Mouse (Mus musculus) CH12.LX (cell line): Measurements from ENCODE around the gene Strip1. TPM values are rescaled to one million over a fixed set of nuclear protein-coding genes. Genes with fewer than 3 reads are reported as not detected.

Experiments used
- DNase-seq: peaks from one replicate; pipeline ENCODE4 v3.0.0-alpha.2; 2013; ENCODE audit errors: extremely low read depth
- H3K27ac ChIP-seq: 2 replicates; pipeline ENCODE4 v1.5.1; 2012; ENCODE audit warnings: low read depth, mild to moderate bottlenecking, control low read depth, moderate library complexity; ENCODE audit not compliant: insufficient read depth
- H3K27me3 ChIP-seq: replicated peaks from 2 replicates; pipeline ENCODE3; 2012; ENCODE audit warnings: inconsistent platforms
- H3K36me3 ChIP-seq, 2 experiments: replicated peaks in 1 of 2; 2 replicates each; pipeline versions ENCODE3 to v1.6.1; 2012; ENCODE audit warnings: inconsistent platforms in 1 of 2, low read length in 1 of 2, mild to moderate bottlenecking in 1 of 2, mixed read lengths in 1 of 2, moderate library complexity in 1 of 2; ENCODE audit not compliant: control insufficient read depth in 1 of 2, insufficient read depth in 1 of 2
- H3K4me1 ChIP-seq, 2 experiments: 2 replicates each; pipeline ENCODE4 v1.6.1; 2012; ENCODE audit warnings: inconsistent platforms in 1 of 2, moderate library complexity in 1 of 2; ENCODE audit not compliant: insufficient read depth in 2 of 2, control insufficient read depth in 1 of 2
- H3K4me2 ChIP-seq: 2 replicates; pipeline ENCODE4 v1.6.1; 2012; ENCODE audit warnings: low read depth, mild to moderate bottlenecking, control low read depth; ENCODE audit not compliant: poor library complexity, insufficient read depth, severe bottlenecking
- H3K4me3 ChIP-seq, 3 experiments: fragments of 150-350 bp in 1 of 3; sonication (generic) in 1 of 3; replicated peaks in 1 of 3; 2 replicates each; pipeline versions ENCODE3 to v1.5.1; 2011 to 2012; ENCODE audit warnings: low read depth in 2 of 3, low read length in 2 of 3, mild to moderate bottlenecking in 2 of 3, moderate library complexity in 2 of 3, control low read depth in 1 of 3, improper control_type of control experiment in 1 of 3, inconsistent platforms in 1 of 3, mixed read lengths in 1 of 3; ENCODE audit not compliant: poor library complexity in 1 of 3
- H3K79me2 ChIP-seq: replicated peaks from 2 replicates; pipeline ENCODE4 v1.6.1; 2012; ENCODE audit warnings: mild to moderate bottlenecking, moderate library complexity; ENCODE audit not compliant: control insufficient read depth, poor library complexity, insufficient read depth, severe bottlenecking; ENCODE audit errors: extremely low read depth
- H3K9ac ChIP-seq: 2 replicates; pipeline ENCODE4 v1.6.1; 2012; ENCODE audit warnings: low read depth, mild to moderate bottlenecking, control low read depth, moderate library complexity; ENCODE audit not compliant: insufficient read depth
- H3K9me3 ChIP-seq: replicated peaks from 2 replicates; pipeline ENCODE3; 2012; ENCODE audit warnings: low read length, inconsistent platforms, mixed read lengths
- BHLHE40 ChIP-seq: IDR thresholded peaks from 2 replicates; pipeline ENCODE4 v1.6.1; 2011; ENCODE audit warnings: mild to moderate bottlenecking, low read depth, low read length, improper control_type of control experiment
- CHD1 ChIP-seq: IDR thresholded peaks from 2 replicates; pipeline ENCODE4 v1.6.1; 2012; ENCODE audit warnings: low read depth, low read length, improper control_type of control experiment, inconsistent platforms
- CTCF ChIP-seq, 2 experiments: IDR thresholded peaks in 1 of 2; conservative IDR thresholded peaks in 1 of 2; 2 replicates each; pipeline ENCODE4 v1.5.1; 2011 to 2012; ENCODE audit warnings: low read depth in 2 of 2, low read length in 2 of 2, improper control_type of control experiment in 1 of 2, inconsistent platforms in 1 of 2, mild to moderate bottlenecking in 1 of 2, moderate library complexity in 1 of 2
- ELF1 ChIP-seq: IDR thresholded peaks from 2 replicates; pipeline ENCODE4 v1.6.1; 2014; ENCODE audit warnings: low read depth, mild to moderate bottlenecking, inconsistent platforms, low read length, improper control_type of control experiment
- IRF4 ChIP-seq: IDR thresholded peaks from 2 replicates; pipeline ENCODE4 v1.6.1; 2014; ENCODE audit warnings: low read depth, mild to moderate bottlenecking, inconsistent platforms, low read length, improper control_type of control experiment
- MAZ ChIP-seq: IDR thresholded peaks from 2 replicates; pipeline ENCODE4 v1.6.1; 2012; ENCODE audit warnings: low read depth, mild to moderate bottlenecking, inconsistent platforms, low read length, improper control_type of control experiment, moderate library complexity
- MYC ChIP-seq: IDR thresholded peaks from 2 replicates; pipeline ENCODE4 v1.6.1; 2011; ENCODE audit warnings: low read depth, mild to moderate bottlenecking, improper control_type of control experiment, low read length
- NELFE ChIP-seq: IDR thresholded peaks from 2 replicates; pipeline ENCODE4 v1.6.1; 2011; ENCODE audit warnings: low read depth, low read length, improper control_type of control experiment
- POLR2AphosphoS2 ChIP-seq: IDR thresholded peaks from 2 replicates; pipeline ENCODE4 v1.6.1; 2011; ENCODE audit warnings: low read depth, low read length, improper control_type of control experiment
- RAD21 ChIP-seq: IDR thresholded peaks from 2 replicates; pipeline ENCODE4 v1.6.1; 2011; ENCODE audit warnings: low read depth, mild to moderate bottlenecking, low read length, improper control_type of control experiment, moderate library complexity
- USF1 ChIP-seq: IDR thresholded peaks from 2 replicates; pipeline ENCODE4 v1.6.1; 2014; ENCODE audit warnings: low read depth, mild to moderate bottlenecking, inconsistent platforms, low read length, improper control_type of control experiment
- USF2 ChIP-seq: conservative IDR thresholded peaks from 2 replicates; pipeline ENCODE4 v1.6.1; 2011; ENCODE audit warnings: low read depth, low read length, improper control_type of control experiment
- ZC3H11A ChIP-seq: IDR thresholded peaks from 2 replicates; pipeline ENCODE4 v1.6.1; 2012; ENCODE audit warnings: low read depth, mild to moderate bottlenecking, inconsistent platforms, low read length, improper control_type of control experiment
- ZKSCAN1 ChIP-seq: IDR thresholded peaks from 2 replicates; pipeline ENCODE4 v1.6.1; 2012; ENCODE audit warnings: low read depth, inconsistent platforms, low read length, improper control_type of control experiment, borderline replicate concordance
- dilution Hi-C: fragments of 300-500 bp; cut with MboI; formaldehyde crosslinking; loops from 2 replicates; pipeline ENCODE4 v1.14.3; 2020; ENCODE audit warnings: low sequenced_read_pairs; ENCODE audit not compliant: extremely low pct_unique_long_range_greater_than_20kb, extremely low pct_ligation_motif_present
- in situ Hi-C: fragments of 300-500 bp; cut with MboI; formaldehyde crosslinking; loops from 3 replicates; pipeline ENCODE4 v1.14.3; 2019; ENCODE audit warnings: low sequenced_read_pairs, low pct_ligation_motif_present, low pct_unique_long_range_greater_than_20kb, mixed read lengths
- polyA plus RNA-seq: library from polyadenylated mRNA; unstranded; fragments of >175 nt; gene quantifications from 2 replicates; pipeline ENCODE4 v1.2.1, GENCODE M21; 2012; ENCODE audit warnings: low read depth; ENCODE audit not compliant: insufficient read length
- total RNA-seq, 2 experiments: library from RNA; depleted of rRNA; stranded (reverse); fragments of 300-350 nt in 1 of 2; fragments of >200 nt in 1 of 2; gene quantifications; 2 replicates each; pipeline ENCODE4 v1.2.3; 2012 to 2014

Strip1 gene
- total and polyA plus RNA-seq, 3 experiments = 18.4 to 28.2 (median 27.0) TPM

DNA sequence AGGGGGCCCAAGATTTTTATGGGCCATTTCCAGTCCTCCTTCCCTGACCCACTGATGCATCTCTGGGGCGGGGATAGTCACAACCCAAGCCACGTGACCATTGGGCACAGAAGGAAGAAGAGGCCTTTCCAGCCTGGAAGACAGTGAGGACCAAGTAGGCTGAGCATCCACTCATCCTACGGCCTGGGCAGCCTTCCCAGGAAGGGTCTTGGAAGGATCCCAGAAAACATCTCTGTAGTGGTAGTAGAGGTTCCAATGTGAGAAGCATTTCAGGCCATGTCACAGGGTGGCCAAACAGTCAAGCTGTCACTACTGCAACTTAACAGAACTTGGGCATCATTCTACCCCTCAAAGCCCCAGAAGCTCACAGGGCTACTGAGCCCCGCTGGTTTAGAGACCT, 68.9 kb downstream of the Strip1 start:
- Histone ChIP-seq H3K4me1 (peaks cover 14 to 22% of the 10 kb centered on the region in 2 experiments), H3K9ac (no peak overlapping the region), H3K27me3 (no peaks in the 10 kb centered on the region), H3K4me2 (no peak overlapping the region), H3K4me3 (no peak overlapping the region), H3K36me3 (no peaks in the 10 kb centered on the region), H3K27ac (no peak overlapping the region), H3K79me2 (no peaks in the 10 kb centered on the region), H3K9me3 (no peaks in the 10 kb centered on the region)
- dilution Hi-C loops = no loop called here
- no peak for DNase-seq
- in situ Hi-C loops = loop anchor here (10.0 kb wide), 1 partner anchor 302 kb away; no protein-coding TSS in a partner anchor
- TF ChIP-seq MAZ (no peak), MYC (no peak), NELFE (no peak), RAD21 (no peak), BHLHE40 (no peak), ZKSCAN1 (no peak), USF1 (no peak), CTCF (conservative IDR thresholded peaks at IDR 0.05 in 1 of 2, IDR thresholded peaks at IDR 0.05 in 1 of 2; ENCODE audit: low read depth in 2 of 2, low read length in 2 of 2) (no peak), ELF1 (no peak), IRF4 (no peak), ZC3H11A (no peak), POLR2AphosphoS2 (no peak), CHD1 (no peak), USF2 (no peak)

Other genes with a start within 250 kb of the Strip1 start
- gene Kcnc4, start 172.1 kb downstream of the Strip1 start, total RNA-seq (2012; rRNA removed) = not detected in 2 replicates
- gene Kcnc4, start 172.1 kb downstream of the Strip1 start, total RNA-seq (2014; rRNA removed) = not detected in 2 replicates
- not detected in 2 replicates for gene Kcnc4, start 172.1 kb downstream of the Strip1 start, polyA plus RNA-seq
- gene Slc6a17, start 113.7 kb downstream of the Strip1 start, total RNA-seq (2012; rRNA removed) = not detected in 2 replicates
- not detected in 2 replicates for gene Slc6a17, start 113.7 kb downstream of the Strip1 start, total RNA-seq (2014; rRNA removed)
- gene Slc6a17, start 113.7 kb downstream of the Strip1 start, polyA plus RNA-seq = not detected in 2 replicates
- gene Ubl4b, start 76.6 kb downstream of the Strip1 start, total RNA-seq (2012; rRNA removed) = not detected in 2 replicates
- gene Ubl4b, start 76.6 kb downstream of the Strip1 start, total RNA-seq (2014; rRNA removed) = not detected in 2 replicates
- not detected in 2 replicates for gene Ubl4b, start 76.6 kb downstream of the Strip1 start, polyA plus RNA-seq
- not detected in 2 replicates for gene Alx3, start 36.7 kb downstream of the Strip1 start, total RNA-seq (2012; rRNA removed)
- not detected in 2 replicates for gene Alx3, start 36.7 kb downstream of the Strip1 start, total RNA-seq (2014; rRNA removed)
- gene Alx3, start 36.7 kb downstream of the Strip1 start, polyA plus RNA-seq = 0.29 TPM in 1 of 2 replicates, not detected in the other
- gene Gm10961, start 372 bp downstream of the Strip1 start, total RNA-seq (2012; rRNA removed) = not detected in 2 replicates
- gene Gm10961, start 372 bp downstream of the Strip1 start, total RNA-seq (2014; rRNA removed) = not detected in 2 replicates
- not detected in 2 replicates for gene Gm10961, start 372 bp downstream of the Strip1 start, polyA plus RNA-seq
- gene Ahcyl1, start 64.9 kb upstream of the Strip1 start, total RNA-seq (2012; rRNA removed) = 27.3 and 31.3 TPM in 2 replicates
- 22.7 and 32.5 TPM in 2 replicates for gene Ahcyl1, start 64.9 kb upstream of the Strip1 start, total RNA-seq (2014; rRNA removed)
- gene Ahcyl1, start 64.9 kb upstream of the Strip1 start, polyA plus RNA-seq = 83.4 and 86.4 TPM in 2 replicates
- 2.5 and 3.4 TPM in 2 replicates for gene Csf1, start 128.8 kb upstream of the Strip1 start, total RNA-seq (2012; rRNA removed)
- gene Csf1, start 128.8 kb upstream of the Strip1 start, total RNA-seq (2014; rRNA removed) = 2.9 and 3.4 TPM in 2 replicates
- gene Csf1, start 128.8 kb upstream of the Strip1 start, polyA plus RNA-seq = 15.0 and 17.4 TPM in 2 replicates
- not detected in 2 replicates for gene Eps8l3, start 245.5 kb upstream of the Strip1 start, total RNA-seq (2012; rRNA removed)
- not detected in 2 replicates for gene Eps8l3, start 245.5 kb upstream of the Strip1 start, total RNA-seq (2014; rRNA removed)
- not detected in 2 replicates for gene Eps8l3, start 245.5 kb upstream of the Strip1 start, polyA plus RNA-seq